Mouse (Mus musculus) fibroblast of lung, adult 2 months (primary cell): ENCODE results near the gene Gtf3c1.
A peak's percentile ranks its signal among the peaks of the same experiment; 100 is the strongest.

Source experiments
- DNase-seq: peaks from one replicate; pipeline ENCODE4 v3.0.0-alpha.2; 2011; ENCODE audit warnings: low read depth

Gene Gtf3c1

DNA sequence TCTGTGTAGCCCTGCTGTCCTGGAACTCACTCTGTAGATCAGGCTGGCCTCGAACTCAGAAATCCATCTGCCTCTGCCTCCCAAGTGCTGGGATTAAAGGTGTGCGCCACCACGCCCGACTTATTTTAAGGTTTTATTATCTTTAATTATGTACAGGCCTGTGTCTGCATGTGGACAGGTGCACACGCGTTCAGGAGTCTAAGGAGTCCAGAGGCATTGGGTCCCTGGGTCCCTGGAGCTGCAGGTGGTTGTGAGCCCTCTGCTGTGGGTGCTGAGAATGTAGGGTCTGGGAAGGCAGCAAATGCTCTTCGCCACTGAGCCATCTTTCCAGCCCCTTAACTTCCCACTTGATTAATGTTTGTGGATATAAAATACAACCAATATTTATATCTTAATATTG is 92.1 kb downstream of the Gtf3c1 start:
- no peak for DNase-seq

DNA sequence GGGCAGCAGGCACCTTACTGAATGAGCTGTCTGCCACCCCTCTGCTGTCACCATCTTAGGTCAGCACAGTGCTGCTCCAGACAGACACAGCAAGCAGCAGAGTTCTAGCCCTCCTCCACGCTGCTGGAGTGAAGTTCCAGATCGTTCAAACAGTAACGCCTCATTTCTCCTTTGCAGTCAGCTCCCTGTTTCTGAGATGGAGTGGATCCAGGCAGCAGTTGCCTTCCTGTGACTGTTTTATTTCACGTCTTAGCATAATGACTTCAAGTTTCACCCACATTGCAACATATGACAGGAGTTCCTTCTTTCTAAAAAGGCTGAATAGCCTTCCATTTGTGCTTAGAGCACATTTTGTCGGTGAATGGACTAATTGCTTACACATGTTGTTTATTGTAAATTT is 94.0 kb downstream of the Gtf3c1 start:
- no peak for DNase-seq

DNA sequence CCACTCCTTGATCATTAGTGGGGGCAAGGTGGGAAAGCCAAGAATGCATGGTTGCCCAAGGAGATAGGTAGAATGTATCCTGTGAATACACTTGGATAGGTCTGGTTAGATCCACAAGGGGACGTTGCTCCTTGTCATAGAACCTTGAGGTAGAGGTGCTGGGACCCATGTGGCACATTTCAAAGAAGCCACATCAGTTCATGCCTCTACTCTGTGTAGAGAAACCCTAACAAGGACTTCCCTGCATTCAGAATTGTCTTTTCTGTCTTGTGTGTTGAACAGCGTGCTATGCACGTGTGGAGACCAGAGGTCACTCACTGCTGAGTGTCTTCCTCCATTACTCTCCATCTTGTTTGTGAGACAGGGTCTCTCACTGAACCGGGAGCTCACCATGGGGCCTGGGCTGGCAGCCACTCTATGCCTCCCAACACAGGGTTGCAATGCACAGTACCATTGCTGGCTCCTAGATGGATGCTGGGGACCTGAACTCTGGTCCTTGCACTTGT is 99.3 kb downstream of the Gtf3c1 start:
- DNase-seq = no peak

DNA sequence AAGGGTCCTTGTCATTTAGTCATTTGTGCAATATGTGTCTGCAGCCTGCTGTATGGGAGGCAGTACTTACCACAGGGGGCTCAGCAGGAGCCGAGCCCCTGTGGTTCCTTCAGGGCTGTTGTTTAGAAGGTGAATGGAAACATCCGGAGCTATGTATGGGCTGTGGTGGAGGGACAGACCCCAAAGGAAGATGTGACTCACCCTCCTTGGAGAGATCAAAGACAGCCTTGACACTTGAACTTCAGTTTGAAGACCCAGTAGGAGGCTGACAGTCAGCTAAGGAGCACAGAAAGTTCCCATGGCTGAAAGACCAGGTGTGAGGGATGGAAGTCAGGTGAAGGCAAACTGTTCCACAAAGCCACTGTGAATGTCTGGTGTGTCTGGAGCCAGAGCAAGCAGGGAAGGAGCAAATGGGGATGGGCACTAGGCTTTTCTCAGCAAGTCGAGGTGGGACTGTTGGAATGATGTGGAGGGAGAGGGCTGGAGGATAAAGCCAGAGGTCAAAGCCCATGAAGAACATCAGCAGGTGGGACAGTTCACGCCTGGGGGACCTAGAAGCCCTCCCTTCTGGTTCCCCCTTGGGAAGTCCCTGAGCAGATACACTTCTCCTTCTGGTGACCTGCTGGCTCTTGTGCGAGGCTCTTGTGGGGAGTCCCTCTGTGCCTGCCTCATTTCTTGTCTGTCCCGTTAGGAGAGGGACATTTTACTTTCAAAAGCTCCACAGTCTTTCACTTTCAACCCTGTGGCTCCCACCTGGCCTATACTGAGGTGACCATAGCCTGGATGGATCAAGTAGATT is 100.0 kb downstream of the Gtf3c1 start:
- no peak for DNase-seq

DNA sequence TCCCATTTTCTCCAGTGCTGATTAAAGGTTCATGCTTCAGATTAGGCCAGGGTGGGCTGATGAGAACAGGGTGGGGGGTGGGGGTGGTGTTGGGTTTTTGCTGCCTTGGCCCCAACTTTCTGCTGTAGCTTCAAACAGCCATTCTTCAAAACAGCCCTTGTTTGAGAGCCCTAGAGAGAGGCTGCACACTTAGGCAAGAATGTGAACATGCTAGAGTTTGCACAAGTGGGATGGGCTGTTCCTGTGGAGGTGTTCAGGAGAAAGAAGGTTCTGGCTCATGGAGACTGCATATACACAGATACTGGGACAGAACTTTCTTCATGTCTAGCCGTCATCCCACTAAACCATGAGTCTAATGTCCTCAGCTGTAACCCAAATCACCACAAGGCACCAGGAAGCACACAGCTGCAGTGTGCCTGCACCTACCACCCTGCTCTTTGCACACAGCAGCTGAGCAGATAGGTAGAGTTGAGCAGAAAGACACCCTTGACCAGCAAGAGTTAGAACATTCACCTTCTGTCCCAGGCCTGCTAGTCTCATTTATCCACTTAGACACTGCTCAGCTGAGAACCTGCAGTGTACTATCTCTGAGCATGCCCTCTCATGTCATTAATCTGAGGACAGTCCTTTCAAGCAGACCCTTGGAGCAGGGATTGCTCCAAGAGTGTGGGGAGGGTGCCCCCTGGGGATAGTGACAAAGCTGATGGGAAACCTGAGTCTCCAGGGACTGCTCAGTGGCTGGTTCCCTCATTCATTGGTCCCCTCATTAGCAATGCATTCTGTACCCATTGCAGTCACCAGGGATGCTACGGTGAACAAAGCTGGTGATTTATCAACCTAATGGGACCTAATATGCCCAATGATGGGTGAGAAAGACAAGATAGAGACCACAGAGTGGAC is 101.1 kb downstream of the Gtf3c1 start:
- no peak for DNase-seq

DNA sequence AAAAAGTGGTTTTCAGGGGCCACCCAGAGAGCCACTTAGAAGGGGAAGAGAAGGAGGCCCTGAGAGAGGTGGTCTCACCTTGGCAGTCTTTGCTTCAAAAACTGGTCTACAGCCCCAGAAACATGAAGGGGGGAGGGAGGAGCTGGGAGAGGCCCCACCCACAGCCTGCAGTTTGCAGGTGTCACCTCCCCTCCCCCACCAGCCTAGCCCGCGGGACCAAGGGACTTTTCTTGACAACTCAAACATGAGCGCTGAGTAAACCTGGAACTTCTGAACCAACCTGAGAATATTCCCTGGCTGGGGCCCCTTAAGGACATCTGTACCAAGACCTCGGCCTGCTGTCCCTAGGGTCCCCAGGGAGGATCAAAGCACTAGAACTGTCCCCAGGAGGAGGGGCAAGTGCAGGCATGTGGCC is 101.8 kb downstream of the Gtf3c1 start:
- no peak for DNase-seq

DNA sequence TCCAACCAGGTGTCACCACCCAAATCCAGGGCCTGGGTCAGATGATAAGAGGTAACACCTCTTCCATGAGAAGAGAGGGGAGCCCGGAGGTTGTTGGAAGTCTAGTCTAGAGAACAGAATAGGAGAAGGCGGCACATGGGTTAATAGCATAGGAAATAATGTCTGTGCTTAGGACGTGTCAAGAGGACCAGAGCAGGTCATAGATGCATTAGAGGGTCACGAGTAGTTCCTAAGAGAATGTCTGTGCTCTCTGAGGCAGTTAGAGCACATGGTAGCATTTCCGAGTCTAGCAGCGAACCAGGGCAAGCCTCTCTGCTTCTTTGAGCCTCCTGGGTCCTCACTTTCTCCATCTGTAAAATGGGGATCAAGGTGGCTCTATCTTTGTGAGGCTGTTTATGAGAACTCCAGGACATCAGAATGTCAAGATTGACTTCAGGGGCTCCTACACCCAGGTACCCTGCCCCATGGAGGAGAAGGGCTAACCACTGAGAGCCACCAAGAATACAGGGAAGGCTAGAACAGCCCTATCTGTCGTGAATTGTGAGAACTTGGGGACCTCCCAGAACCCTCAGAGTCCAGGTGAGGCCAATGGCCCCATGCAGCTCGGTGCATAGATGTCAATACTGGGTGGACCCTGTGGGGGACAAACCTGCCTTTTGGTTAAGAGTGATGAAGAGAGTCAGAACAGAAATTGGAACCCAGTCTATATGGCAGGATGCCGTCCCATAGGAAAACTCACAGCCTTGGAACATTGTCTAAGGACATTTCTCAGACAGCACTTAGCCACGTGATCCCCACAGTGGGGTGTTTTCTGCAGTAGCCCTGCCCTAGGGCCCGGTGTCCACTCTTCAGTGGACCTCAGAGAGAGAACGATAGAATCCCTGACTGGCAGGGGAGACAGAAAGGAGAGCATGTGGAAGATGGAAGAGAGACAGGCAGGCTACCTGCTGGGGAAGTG is 102.9 kb downstream of the Gtf3c1 start:
- DNase-seq = no peak

DNA sequence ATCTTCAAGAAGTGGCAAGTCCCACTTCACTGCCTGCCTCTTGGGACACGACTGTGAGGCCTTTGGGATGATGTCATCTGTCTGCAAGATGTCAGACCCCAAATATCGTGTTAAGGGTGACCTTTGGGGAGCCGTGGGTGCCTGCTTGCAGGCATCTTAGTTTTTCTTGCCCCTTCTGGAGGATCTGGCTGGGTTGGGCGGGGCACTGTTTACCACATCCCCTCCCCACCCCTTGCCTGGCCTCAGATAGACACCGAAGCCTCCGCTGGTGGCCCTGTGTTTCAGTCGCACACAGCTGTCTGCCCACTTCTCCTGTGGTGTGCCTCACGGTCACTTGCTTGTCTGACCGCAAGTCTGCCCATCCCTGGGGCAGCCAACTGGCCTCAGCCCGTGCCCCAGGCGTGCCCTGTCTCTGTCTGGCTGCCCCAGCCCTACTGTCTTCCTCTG is 104.4 kb downstream of the Gtf3c1 start, which contains the start of gene Il21r:
Gene Il21r, plus strand, starts transcription at position 245 of the 447 bp plus-strand sequence.
- DNase-seq = no peak

DNA sequence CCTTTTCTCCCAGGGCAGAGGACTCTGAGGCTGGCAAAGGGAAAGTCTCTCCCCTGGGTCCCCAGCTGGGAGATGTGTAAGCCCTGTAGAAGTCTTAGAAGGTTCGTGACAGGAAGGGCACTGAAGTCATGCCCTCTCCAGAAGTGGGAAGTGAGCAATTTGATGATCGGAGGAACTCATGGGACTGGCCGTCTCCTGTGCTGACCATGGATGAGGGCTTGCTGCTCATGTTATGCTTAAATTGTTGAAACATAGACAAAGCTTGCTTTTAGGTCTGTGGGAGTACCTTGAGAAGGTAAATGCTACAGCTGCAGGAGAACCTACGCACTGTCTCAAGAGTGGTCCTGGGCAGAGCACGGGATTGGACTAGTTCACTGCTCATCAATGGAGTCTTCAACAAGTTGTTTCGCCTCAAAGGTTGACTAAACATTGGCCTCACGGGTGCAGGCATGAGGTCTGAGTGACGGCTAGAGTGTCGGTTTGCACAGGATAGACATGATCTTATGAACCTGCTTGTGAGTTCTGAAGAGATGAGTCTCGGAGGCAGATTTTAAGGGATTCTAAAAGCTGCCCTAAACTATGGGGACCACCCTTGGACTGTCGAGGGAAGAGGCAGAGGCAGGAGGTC is 105.6 kb downstream of the Gtf3c1 start:
- no peak for DNase-seq

DNA sequence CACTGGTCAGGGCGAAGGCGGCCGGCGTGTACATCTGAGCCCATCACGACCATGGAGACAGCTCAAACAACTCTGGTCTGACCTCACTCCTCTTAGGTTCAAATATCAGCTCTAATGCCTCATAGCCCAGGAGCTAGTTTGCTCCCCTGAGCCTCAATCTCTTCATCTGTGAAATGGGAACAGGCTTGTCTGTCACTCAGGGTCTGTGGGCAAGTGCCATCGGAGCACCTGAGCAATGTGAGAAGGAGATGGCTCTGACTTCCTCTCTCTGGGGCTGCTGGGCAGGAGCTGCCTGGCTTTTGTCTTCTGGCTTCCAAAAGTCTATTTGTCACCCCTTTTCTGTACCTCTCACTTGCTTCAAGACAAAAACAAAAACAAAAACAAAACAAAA is 106.3 kb downstream of the Gtf3c1 start:
- DNase-seq = no peak

DNA sequence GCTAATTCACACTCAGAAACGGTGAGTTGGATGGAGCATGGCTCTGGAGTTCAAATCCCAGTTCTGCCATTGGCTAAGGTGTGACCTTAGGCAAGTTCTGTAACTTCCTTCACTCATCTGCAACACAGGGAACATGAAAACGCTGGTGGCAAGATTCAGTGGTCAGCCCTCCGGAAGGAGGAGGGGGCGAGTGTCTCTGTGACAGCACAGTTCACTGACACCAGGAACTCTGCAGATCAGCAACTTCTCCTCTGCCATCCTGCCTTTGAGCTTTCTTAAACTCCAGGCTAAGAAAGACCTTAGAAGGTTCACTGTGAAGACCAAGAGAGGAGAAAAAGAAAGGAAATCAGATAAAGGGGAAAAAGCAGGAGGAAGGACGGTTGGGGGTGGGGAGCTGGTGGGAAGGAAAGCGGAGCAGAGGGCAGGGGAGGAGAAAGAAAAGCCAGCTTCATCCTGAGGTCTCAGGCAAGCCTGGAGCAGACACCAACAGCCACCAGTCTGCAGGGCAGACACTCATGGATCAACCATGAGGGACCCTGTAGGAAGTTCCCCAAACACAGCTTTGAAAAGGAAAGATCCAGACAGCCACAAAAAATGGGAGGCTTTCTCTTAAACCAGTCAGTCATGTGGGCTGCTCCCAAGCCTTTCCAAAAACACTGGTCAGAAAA is 106.8 kb downstream of the Gtf3c1 start:
- DNase-seq = no peak

DNA sequence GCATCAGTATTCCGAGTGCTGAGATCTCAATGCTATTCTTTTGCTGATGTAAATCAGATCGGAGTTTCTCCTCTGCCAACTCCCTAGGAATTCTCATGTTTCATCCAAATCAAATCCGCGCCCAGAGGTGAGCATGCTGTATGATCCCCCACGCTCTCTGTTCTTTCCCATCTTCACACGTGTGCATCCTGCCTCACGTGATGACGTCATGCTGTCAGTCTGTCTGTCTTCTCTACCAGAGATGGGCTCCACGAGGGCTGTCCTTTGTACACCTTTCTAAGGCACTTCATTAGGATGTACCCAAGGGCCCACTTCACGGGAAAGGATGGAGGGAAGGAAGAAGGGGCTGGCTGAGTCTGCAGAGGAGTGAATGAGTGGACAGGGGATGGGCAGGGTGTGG is 107.4 kb downstream of the Gtf3c1 start:
- DNase-seq = no peak

DNA sequence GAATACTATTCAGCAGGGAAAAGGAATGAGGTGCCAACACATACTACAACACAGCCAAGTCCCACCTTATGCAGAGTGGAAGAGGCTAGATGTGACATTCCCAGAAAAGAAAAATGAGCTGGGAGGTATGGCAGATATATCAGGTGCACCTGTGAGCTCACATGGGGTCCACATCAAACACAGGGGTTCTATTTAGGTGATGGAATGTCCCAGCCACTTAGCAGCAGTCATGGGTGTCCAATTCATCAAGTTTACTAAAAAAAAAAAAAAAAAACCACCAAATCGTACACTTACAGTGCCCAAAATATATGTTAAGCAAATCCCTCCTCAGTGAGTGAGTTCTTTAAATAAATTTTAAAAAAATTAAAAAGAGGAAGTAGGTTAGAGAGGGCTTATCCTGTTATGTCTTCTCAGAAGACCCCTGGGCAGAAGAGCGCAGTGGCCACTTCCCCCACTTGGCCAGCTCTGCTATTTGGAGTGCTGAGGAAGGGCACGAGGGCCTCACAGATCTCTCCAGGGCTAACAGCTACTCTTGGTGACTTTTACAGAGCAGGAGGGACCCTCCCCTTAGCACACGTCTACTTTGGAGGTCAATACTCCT is 108.1 kb downstream of the Gtf3c1 start:
- no peak for DNase-seq

DNA sequence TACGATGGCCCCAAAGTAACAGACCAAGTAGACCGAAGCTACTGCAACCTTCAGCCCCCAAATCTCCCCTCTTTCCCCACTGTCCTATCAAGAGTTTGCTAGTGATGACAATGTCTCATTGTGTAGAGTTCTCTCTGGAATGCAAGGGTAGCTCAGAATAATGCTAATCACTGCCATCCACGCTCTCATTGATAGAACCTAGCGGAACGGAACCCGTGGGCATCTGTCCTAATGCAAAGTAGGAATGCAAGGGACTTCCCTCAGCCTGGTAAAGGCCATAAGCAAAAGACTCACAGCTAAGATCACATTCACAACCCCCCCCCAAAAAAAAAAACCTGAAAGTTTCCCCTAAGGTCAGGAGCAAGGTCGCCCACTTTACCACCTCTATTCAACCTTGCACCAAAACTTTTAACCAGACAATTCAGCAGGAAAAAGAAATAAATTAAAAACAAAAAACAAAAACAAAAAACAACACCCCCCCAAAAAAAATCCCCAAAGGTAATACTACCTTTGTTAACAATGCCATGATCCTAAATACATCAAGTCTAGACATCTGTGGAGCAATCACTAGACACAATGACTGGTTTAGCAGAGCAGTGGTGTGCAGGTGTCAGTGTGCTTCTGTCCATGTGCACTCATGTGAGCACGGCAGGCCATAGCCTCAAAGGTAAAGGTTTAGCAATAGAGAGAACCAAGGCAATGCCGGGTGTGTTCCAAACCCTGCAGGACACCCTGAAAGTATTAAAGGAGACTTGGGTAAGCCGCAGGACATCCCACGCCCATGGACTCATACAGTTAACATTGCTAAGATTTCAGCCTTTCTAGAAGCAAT is 109.8 kb downstream of the Gtf3c1 start:
- no peak for DNase-seq

DNA sequence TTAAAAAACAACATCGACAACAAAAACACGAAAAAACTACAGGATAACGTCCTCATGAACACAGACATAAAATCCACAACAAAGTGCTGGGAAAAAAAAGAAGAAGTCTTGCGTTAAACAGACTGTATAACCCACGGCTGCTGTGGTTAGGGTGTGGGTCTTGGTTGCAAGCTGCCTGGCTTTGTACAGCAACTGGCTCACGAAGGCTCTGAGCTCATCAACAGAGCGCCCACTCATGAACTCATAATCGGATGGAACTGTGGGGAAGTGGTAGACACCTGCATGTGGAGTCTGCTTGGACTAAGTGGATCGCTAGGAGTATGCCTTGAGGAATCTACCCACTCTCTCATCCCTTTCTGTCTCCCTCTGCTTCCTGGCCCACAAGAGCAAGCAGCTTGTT is 110.5 kb downstream of the Gtf3c1 start:
- DNase-seq = no peak

DNA sequence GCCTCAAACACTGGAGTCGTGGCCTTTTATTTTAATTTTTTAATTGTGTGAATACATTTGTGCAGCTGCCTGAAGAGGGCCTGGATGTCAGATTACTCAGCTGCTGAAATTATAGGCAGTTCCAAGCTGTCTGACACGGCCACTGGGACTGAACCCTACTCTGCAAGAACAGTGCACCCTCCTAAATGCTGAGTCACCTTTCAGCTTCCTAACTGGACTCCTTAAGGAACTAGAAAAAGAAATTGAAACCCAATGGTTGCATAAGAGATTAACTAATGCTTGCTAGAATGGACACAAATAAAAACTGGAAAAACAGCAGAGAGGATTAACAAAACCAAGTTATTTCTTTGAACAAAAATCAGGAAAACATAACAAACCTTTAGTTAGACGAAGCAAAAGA is 111.2 kb downstream of the Gtf3c1 start:
- DNase-seq = peak; percentile 38

DNA sequence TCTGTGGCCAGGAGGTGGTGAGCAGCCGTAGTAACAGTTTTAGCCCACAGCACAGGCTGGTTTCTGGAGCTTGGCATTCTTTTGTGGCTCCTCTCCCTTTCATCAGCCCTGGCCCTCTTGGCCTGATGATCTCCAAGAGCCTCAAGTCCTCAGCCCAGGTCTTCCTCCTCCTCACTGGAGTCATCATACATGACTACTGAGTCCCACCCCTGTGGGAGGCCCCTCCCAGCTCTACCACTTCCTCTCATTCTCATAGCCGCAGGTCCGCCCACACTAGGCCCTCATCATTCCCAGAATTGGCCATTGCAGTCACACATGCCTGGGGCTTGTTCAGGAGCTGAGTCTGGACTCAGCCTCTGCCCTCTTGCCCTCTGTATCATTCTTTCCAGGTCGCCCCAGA is 113.7 kb downstream of the Gtf3c1 start:
- no peak for DNase-seq
